Mouse (Mus musculus): ENCODE measurements around the gene Tmem123.

GRCm38 (mm10) chr9:7797542-7797941 is 33.7 kb downstream of the Tmem123 start:
- TF ChIP-seq CTCF (IDR thresholded peaks at IDR 0.05; ENCODE audit: extremely low read depth, insufficient read depth, insufficient read length, insufficient replicate concordance), result no peak
- TF ChIP-seq POLR2A (IDR thresholded peaks at IDR 0.05; ENCODE audit: low read depth, low read length), result no peak
